Mouse (Mus musculus) MEL (cell line): Measurements from ENCODE around the gene Pgpep1l. TPM values are rescaled to one million over a fixed set of nuclear protein-coding genes. Genes with fewer than 3 reads are reported as not detected.

Source experiments
- DNase-seq: peaks from one replicate; pipeline ENCODE4 v3.0.0; 2011; ENCODE audit warnings: low read depth, low spot score
- H3K27ac ChIP-seq: 2 replicates; pipeline ENCODE4 v1.5.1; 2012; ENCODE audit warnings: low read depth, mild to moderate bottlenecking, control low read depth, low read length, moderate library complexity; ENCODE audit not compliant: control insufficient read depth
- H3K27me3 ChIP-seq, 2 experiments: fragments of 150-350 bp in 1 of 2; sonication (generic) in 1 of 2; 2 replicates each; pipeline ENCODE4 v1.6.1; 2012; ENCODE audit warnings: low read length in 2 of 2, mild to moderate bottlenecking in 2 of 2, improper control_type of control experiment in 1 of 2, moderate library complexity in 1 of 2; ENCODE audit not compliant: insufficient read depth in 2 of 2, control insufficient read depth in 1 of 2
- H3K36me3 ChIP-seq, 2 experiments: 2 replicates each; pipeline ENCODE4 v1.6.1; 2012 to 2014; ENCODE audit warnings: low read length in 2 of 2, improper control_type of control experiment in 1 of 2, inconsistent platforms in 1 of 2, mild to moderate bottlenecking in 1 of 2; ENCODE audit not compliant: insufficient read depth in 2 of 2, control insufficient read depth in 1 of 2
- H3K4me1 ChIP-seq, 2 experiments: fragments of 150-350 bp in 1 of 2; sonication (generic) in 1 of 2; 2 replicates each; pipeline ENCODE4 v1.6.1; 2012; ENCODE audit warnings: low read length in 2 of 2, improper control_type of control experiment in 1 of 2, mild to moderate bottlenecking in 1 of 2; ENCODE audit not compliant: insufficient read depth in 2 of 2, control insufficient read depth in 1 of 2
- H3K4me3 ChIP-seq, 2 experiments: fragments of 150-350 bp in 1 of 2; sonication (generic) in 1 of 2; 2 replicates each; pipeline ENCODE4 v1.5.1; 2012; ENCODE audit warnings: low read depth in 2 of 2, low read length in 2 of 2, mild to moderate bottlenecking in 2 of 2, moderate library complexity in 2 of 2, control low read depth in 1 of 2, improper control_type of control experiment in 1 of 2; ENCODE audit not compliant: control insufficient read depth in 1 of 2, insufficient read depth in 1 of 2
- H3K79me2 ChIP-seq: 2 replicates; pipeline ENCODE4 v1.6.1; 2012; ENCODE audit warnings: mild to moderate bottlenecking, low read length, moderate library complexity; ENCODE audit not compliant: control insufficient read depth, poor library complexity, insufficient read depth
- H3K9ac ChIP-seq: 2 replicates; pipeline ENCODE4 v1.6.1; 2012; ENCODE audit warnings: low read depth, mild to moderate bottlenecking, control low read depth, low read length, moderate library complexity; ENCODE audit not compliant: control insufficient read depth, poor library complexity, severe bottlenecking
- H3K9me3 ChIP-seq: fragments of 150-350 bp; sonication (generic); replicated peaks from 2 replicates; pipeline ENCODE4 v1.6.1; 2012; ENCODE audit warnings: mild to moderate bottlenecking, low read length, improper control_type of control experiment, moderate library complexity; ENCODE audit not compliant: insufficient read depth
- BHLHE40 ChIP-seq: IDR thresholded peaks from 2 replicates; pipeline ENCODE4 v1.6.1; 2012; ENCODE audit warnings: low read depth, mild to moderate bottlenecking, inconsistent platforms, low read length, improper control_type of control experiment, borderline replicate concordance
- CHD1 ChIP-seq: IDR thresholded peaks from 2 replicates; pipeline ENCODE4 v1.6.1; 2012; ENCODE audit warnings: low read depth, mild to moderate bottlenecking, inconsistent platforms, low read length, improper control_type of control experiment
- EP300 ChIP-seq, 2 experiments: IDR thresholded peaks; 2 replicates each; pipeline ENCODE4 v1.6.1; 2011; ENCODE audit warnings: improper control_type of control experiment in 2 of 2, low read length in 2 of 2, low read depth in 1 of 2, mild to moderate bottlenecking in 1 of 2
- HCFC1 ChIP-seq: IDR thresholded peaks from 2 replicates; pipeline ENCODE4 v1.6.1; 2012; ENCODE audit warnings: low read depth, mild to moderate bottlenecking, inconsistent platforms, low read length, improper control_type of control experiment, moderate library complexity
- MAFK ChIP-seq: IDR thresholded peaks from 2 replicates; pipeline ENCODE4 v1.6.1; 2011; ENCODE audit warnings: low read depth, mild to moderate bottlenecking, low read length, improper control_type of control experiment, borderline replicate concordance
- MAX ChIP-seq: IDR thresholded peaks from 2 replicates; pipeline ENCODE4 v1.6.1; 2011; ENCODE audit warnings: low read length, improper control_type of control experiment
- MAZ ChIP-seq: IDR thresholded peaks from 2 replicates; pipeline ENCODE4 v1.6.1; 2012; ENCODE audit warnings: low read depth, mild to moderate bottlenecking, inconsistent platforms, low read length, improper control_type of control experiment
- POLR2A ChIP-seq, 2 experiments: IDR thresholded peaks; 2 replicates each; pipeline ENCODE4 v1.6.1; 2011 to 2012; ENCODE audit warnings: low read length in 2 of 2, mild to moderate bottlenecking in 2 of 2, control low read depth in 1 of 2, improper control_type of control experiment in 1 of 2, low read depth in 1 of 2, moderate library complexity in 1 of 2; ENCODE audit not compliant: control insufficient read depth in 1 of 2, insufficient read depth in 1 of 2, poor library complexity in 1 of 2
- RAD21 ChIP-seq: IDR thresholded peaks from 2 replicates; pipeline ENCODE4 v1.6.1; 2011; ENCODE audit warnings: mild to moderate bottlenecking, low read depth, low read length, improper control_type of control experiment
- SIN3A ChIP-seq: IDR thresholded peaks from 2 replicates; pipeline ENCODE4 v1.6.1; 2012; ENCODE audit warnings: low read length, improper control_type of control experiment, inconsistent platforms
- SMC3 ChIP-seq: IDR thresholded peaks from 2 replicates; pipeline ENCODE4 v1.6.1; 2011; ENCODE audit warnings: low read depth, low read length, improper control_type of control experiment
- TBP ChIP-seq: IDR thresholded peaks from 2 replicates; pipeline ENCODE4 v1.8.0; 2011; ENCODE audit warnings: low read depth, low read length, improper control_type of control experiment
- USF2 ChIP-seq, 2 experiments: IDR thresholded peaks; 2 replicates each; pipeline ENCODE4 v1.6.1; 2011 to 2012; ENCODE audit warnings: improper control_type of control experiment in 2 of 2, low read length in 2 of 2, borderline replicate concordance in 1 of 2, inconsistent platforms in 1 of 2, low read depth in 1 of 2, mild to moderate bottlenecking in 1 of 2; ENCODE audit not compliant: insufficient read depth in 1 of 2
- ZC3H11A ChIP-seq: IDR thresholded peaks from 2 replicates; pipeline ENCODE4 v1.6.1; 2012; ENCODE audit warnings: low read depth, mild to moderate bottlenecking, inconsistent platforms, low read length, improper control_type of control experiment
- polyA plus RNA-seq, 2 experiments: library from polyadenylated mRNA; stranded (reverse) in 1 of 2; unstranded in 1 of 2; fragments of >175 nt in 1 of 2; fragments of >200 nt in 1 of 2; gene quantifications; 2 replicates each; pipeline versions ENCODE4 v1.2.1 to v1.2.4; 2012; ENCODE audit warnings: low replicate concordance in 2 of 2, low read depth in 1 of 2; ENCODE audit not compliant: insufficient read length in 2 of 2, insufficient read depth in 1 of 2, missing spikeins in 1 of 2
- total RNA-seq: library from RNA; depleted of rRNA; stranded (reverse); fragments of 300-350 nt; gene quantifications from 2 replicates; pipeline ENCODE4 v1.2.3, GENCODE M21; 2012

Pgpep1l gene
- total and polyA plus RNA-seq, 3 experiments: not detected

GRCm38 (mm10) chr7:68311469-68311868 lies 47.4 kb upstream of the Pgpep1l start:
- Histone ChIP-seq H3K4me1 (no peaks in the 10 kb centered on the region), H3K27ac (no peak overlapping the region), H3K9me3 (no peaks in the 10 kb centered on the region), H3K36me3 (no peaks in the 10 kb centered on the region), H3K9ac (no peak overlapping the region), H3K27me3 (peaks cover 0 to 3% of the 10 kb centered on the region in 2 experiments; a peak in 1 of 4 replicates), H3K4me3 (no peak overlapping the region), H3K79me2 (no peaks in the 10 kb centered on the region)
- no peak for TF ChIP-seq EP300 (IDR thresholded peaks at IDR 0.05; ENCODE audit: low read depth in 1 of 2, low read length in 2 of 2)
- no peak for DNase-seq

GRCm38 (mm10) chr7:68306756-68307155 lies 42.7 kb upstream of the Pgpep1l start:
- H3K79me2 ChIP-seq: no peaks in the 10 kb centered on the region
- peaks cover 0 to 4% of the 10 kb centered on the region in 2 experiments; a peak in 2 of 4 replicates for H3K36me3 ChIP-seq
- TF ChIP-seq POLR2A (IDR thresholded peaks at IDR 0.05; ENCODE audit: control insufficient read depth in 1 of 2, insufficient read depth in 1 of 2, low read depth in 1 of 2, low read length in 2 of 2, poor library complexity in 1 of 2): no peak

GRCm38 (mm10) chr7:68305781-68306575 lies 41.9 kb upstream of the Pgpep1l start:
- no peak for DNase-seq
- Histone ChIP-seq H3K36me3 (peaks cover 0 to 6% of the 10 kb centered on the region in 2 experiments; a peak in 2 of 4 replicates), H3K27me3 (peaks cover 0 to 3% of the 10 kb centered on the region in 2 experiments; a peak in 1 of 4 replicates), H3K79me2 (no peaks in the 10 kb centered on the region), H3K27ac (no peak overlapping the region), H3K4me3 (no peak overlapping the region), H3K9ac (no peak overlapping the region), H3K4me1 (peaks cover 0 to 8% of the 10 kb centered on the region in 2 experiments; a peak in 1 of 4 replicates), H3K9me3 (no peaks in the 10 kb centered on the region)
- no peak for TF ChIP-seq TBP
- no peak for TF ChIP-seq BHLHE40
- no peak for TF ChIP-seq CHD1
- TF ChIP-seq MAFK: no peak
- no peak for TF ChIP-seq MAX
- TF ChIP-seq SIN3A: no peak
- no peak for TF ChIP-seq RAD21
- TF ChIP-seq USF2 (IDR thresholded peaks at IDR 0.05; ENCODE audit: borderline replicate concordance in 1 of 2, insufficient read depth in 1 of 2, low read depth in 1 of 2, low read length in 2 of 2): no peak
- no peak for TF ChIP-seq HCFC1
- TF ChIP-seq MAZ: no peak
- TF ChIP-seq SMC3: no peak
- no peak for TF ChIP-seq ZC3H11A

More at GRCm38 (mm10) chr7:68306756-68307155, 42.7 kb upstream of the Pgpep1l start:
- H3K9ac ChIP-seq: no peak overlapping the region
- H3K4me1 ChIP-seq: peaks cover 0 to 5% of the 10 kb centered on the region in 2 experiments; a peak in 1 of 4 replicates
- H3K9me3 ChIP-seq: no peaks in the 10 kb centered on the region
- peaks cover 0 to 3% of the 10 kb centered on the region in 2 experiments; a peak in 1 of 4 replicates for H3K27me3 ChIP-seq
- H3K4me3 ChIP-seq: no peak overlapping the region
- no peak for DNase-seq
- H3K27ac ChIP-seq: no peak overlapping the region
